Mouse (Mus musculus): ENCODE data around the gene Fmnl1.

DNA sequence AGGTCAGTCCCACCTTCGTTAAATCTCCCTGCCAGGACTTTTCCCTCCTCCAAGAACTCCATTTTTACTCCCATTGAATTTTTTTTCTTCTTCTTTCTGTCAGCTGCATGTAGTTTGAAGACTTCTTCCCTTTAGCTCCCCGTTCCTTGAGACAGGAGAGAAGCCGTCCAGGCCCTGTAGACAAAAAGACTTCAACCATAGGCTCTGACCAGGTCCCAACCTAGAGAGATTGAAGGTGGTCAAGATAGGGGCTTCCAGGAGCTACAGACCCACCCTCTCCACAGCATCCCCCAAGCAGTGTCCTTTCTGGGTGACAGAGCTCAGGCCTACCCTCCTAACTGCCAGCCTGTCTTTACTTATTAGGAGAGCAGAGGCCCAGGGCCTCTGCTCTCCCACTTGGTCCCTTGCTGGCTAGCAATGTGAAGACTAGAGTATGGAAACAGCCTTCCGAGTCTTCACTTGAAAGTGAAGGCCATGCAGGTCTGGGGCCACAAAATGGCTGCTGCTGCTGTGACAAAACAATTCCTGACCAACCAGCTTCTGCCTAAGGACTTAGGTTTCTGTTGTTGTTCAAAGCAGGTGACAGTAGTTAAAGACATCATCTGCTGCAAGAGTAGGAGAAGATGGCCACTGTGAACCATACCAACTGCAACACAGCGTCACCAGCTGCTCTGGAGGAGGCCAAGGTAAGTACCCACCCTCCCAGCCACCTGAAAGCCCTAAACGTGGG is 37.3 kb upstream of the Fmnl1 start:
- TF ChIP-seq CTCF (IDR thresholded peaks at IDR 0.05; ENCODE audit: borderline replicate concordance, insufficient read depth, low read depth, low read length) (no peak), POLR2A (IDR thresholded peaks at IDR 0.05; ENCODE audit: borderline replicate concordance, insufficient read depth, low read length) (no peak)

Data from cerebellum, adult 2 months (tissue).